Mouse (Mus musculus) bone marrow macrophage, adult 2 months (primary cell): ENCODE measurements around the gene Gm13271. TPM values are rescaled to one million over a fixed set of nuclear protein-coding genes. Genes with fewer than 3 reads are reported as not detected.
"Not testable (repeated sequence)": the region's sequence is repeated elsewhere in the genome, so short reads cannot be mapped to it uniquely, and the experiment has no call there.

Source experiments
- H3K27ac ChIP-seq: 2 replicates; pipeline ENCODE4 v1.5.1; 2012; ENCODE audit warnings: low read depth, low read length; ENCODE audit not compliant: insufficient read depth
- H3K4me1 ChIP-seq: 2 replicates; pipeline ENCODE4 v1.6.1; 2012; ENCODE audit warnings: low read length; ENCODE audit not compliant: control insufficient read depth, insufficient read depth
- H3K4me3 ChIP-seq: 2 replicates; pipeline ENCODE4 v1.5.1; 2012; ENCODE audit warnings: mild to moderate bottlenecking, low read length, moderate library complexity; ENCODE audit not compliant: insufficient read depth
- CTCF ChIP-seq: IDR thresholded peaks from 2 replicates; pipeline ENCODE4 v1.5.1; 2012; ENCODE audit warnings: low read depth, mild to moderate bottlenecking, low read length, moderate library complexity
- POLR2A ChIP-seq: IDR thresholded peaks from 2 replicates; pipeline ENCODE4 v1.6.1; 2012; ENCODE audit warnings: mild to moderate bottlenecking, low read depth, low read length, borderline replicate concordance
- polyA plus RNA-seq: library from polyadenylated mRNA; stranded (reverse); fragments of >200 nt; gene quantifications from 2 replicates; pipeline ENCODE4 v1.2.4, GENCODE M21; 2012; ENCODE audit not compliant: missing spikeins, insufficient read depth, insufficient read length

Gene Gm13271
- not detected in 2 replicates for polyA plus RNA-seq

DNA sequence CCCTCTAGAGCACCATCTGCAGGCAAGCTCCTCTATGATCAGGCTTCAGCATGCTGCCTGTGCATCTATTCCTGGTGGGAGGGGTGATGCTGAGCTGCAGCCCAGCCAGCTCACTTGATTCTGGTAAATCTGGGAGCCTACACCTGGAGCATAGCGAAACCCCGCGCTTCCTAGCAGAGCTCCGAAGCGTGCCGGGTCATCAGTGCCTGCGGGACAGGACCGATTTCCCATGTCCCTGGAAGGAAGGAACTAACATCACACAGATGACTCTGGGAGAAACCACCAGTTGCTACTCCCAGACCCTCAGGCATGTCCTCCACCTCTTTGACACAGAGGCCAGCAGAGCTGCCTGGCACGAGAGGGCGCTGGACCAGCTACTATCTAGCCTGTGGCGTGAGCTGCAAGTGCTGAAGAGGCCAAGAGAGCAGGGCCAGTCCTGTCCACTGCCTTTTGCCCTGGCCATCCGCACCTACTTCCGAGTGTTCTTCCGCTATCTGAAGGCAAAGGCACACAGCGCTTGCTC is at the start of gene Gm13271:
TSS of gene Gm13271 (plus strand) at position 51 of the 523 bp plus-strand sequence.
- H3K4me3 ChIP-seq, H3K27ac ChIP-seq, H3K4me1 ChIP-seq: not testable (repeated sequence)

GRCm38 (mm10) chr4:88705924-88706323 is 48.7 kb upstream of the Gm13271 start:
- TF ChIP-seq POLR2A (no peak), CTCF (no peak)
- peak overlapping the region; percentile 70 for H3K27ac ChIP-seq
- peaks cover 42% of the 10 kb centered on the region for H3K4me1 ChIP-seq
- no peak overlapping the region for H3K4me3 ChIP-seq

- Histone ChIP-seq H3K4me1 (peaks cover 31% of the 10 kb centered on the region), H3K4me3 (no peak overlapping the region), H3K27ac (peak overlapping the region; percentile 91)
- TF ChIP-seq CTCF (no peak), POLR2A (no peak)
Measured at GRCm38 (mm10) chr4:88707128-88707826, 47.4 kb upstream of the Gm13271 start.

DNA sequence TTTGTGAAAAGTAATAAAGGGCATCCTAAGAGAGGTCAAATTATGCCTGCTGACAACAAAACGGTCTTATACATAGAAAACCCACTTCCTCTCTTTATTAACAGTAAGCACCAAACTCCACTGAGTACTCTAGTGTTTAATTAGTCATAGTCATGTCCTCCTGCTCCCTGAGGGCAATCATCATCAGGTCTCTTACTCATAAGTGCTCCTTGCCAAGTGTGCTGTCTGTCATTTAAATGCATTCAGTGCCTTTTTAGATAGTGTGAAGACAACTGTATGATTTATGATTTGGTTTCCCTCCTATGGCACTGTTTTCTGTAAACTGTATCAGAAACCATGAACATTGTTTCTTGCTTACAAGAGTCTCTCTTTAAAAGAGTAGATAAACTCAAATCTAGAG is 40.4 kb upstream of the Gm13271 start:
- peak overlapping the region; percentile 29; the same call in 1 of the 2 replicates for H3K27ac ChIP-seq
- peaks cover 28% of the 10 kb centered on the region for H3K4me1 ChIP-seq
- TF ChIP-seq POLR2A: no peak
- no peak for TF ChIP-seq CTCF
- H3K4me3 ChIP-seq: no peak overlapping the region

DNA sequence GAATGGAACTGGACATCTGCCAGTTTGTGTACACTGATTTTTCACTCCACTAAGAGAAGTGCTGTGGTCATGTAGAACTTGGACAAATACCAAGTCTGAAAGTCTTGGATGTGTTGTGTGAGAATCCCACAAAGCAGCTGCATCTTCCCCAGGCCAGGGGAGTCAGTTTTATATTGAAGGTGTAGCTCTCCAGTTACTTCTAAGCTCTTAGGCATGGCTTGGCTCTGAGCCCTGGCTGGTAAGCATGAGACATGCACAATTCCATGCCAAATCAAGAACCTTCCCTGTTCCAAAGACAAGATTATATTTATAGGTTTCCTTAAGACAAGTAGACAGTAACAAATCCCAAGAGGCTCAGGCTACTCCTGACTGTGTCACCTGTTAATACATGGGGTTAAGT is 39.6 kb upstream of the Gm13271 start:
- TF ChIP-seq POLR2A (no peak), CTCF (no peak)
- H3K4me1 ChIP-seq: peaks cover 29% of the 10 kb centered on the region
- H3K27ac ChIP-seq: peak overlapping the region; percentile 29; the same call in 1 of the 2 replicates
- no peak overlapping the region for H3K4me3 ChIP-seq

DNA sequence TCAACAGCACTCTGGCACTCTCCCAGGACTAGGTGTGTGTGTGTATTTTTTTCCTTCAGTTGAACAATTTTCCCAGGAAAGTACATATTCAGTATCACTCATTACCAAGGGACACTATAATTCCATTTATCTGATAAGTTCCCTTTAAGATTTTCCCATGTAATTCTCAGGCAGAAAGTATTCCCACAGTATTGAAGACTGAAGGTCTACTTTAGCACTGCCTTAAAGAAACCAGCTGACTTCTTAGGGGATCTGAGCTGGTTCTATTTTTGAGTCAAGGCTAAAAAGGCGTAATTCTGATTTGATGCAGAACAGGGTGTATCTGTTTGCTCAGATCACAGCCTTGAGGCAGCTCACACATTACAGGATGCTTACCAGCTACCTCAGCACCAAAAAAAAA is 36.0 kb upstream of the Gm13271 start:
- TF ChIP-seq POLR2A (no peak), CTCF (no peak)
- H3K4me3 ChIP-seq: peak overlapping the region; percentile 51
- H3K4me1 ChIP-seq: peaks cover 28% of the 10 kb centered on the region
- no peak overlapping the region for H3K27ac ChIP-seq

DNA sequence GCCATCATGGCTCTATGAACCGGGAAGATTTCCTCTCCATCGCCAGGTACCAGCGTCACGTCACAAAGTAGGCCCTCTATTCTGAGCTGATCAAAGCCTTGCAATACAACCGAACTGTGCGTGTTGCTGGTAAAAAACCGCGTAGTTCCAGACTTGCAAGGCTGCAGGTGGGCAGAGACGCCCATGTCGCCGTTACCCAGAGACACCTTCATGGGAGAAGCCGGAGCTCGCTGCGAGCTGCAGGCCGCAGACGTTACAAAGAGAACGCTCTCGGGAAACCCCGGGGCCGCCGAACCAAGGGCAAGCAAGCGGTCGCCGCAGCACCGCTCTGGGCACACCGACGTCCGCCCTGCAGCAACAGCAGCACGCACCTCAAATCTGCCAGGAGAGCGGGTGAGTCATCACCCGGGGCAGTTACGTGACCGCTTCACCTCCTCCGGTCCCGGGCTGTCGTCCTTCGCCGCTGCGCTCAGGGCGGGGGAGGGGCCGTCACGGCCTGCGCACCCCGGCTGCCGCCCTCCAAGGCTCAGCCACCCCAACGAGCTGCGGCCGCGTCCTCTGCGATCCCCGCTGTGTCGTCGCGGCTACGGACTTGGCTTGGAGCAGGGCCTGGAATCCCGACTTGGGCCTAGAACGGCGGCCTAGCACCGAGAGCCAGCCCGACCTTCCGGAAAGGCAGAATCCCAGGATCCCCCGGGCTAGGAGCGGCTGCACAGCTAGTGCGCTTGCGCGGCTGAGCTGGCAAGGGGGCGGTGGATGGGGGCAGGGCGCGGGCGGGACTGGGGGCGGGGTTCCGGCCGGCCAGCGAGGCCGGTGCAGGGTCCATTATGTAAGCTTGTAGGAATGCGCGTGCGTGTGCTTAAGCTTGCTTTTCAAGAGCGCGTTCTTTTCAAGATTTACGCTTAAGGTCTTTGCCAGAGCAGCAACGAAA is 32.6 kb upstream of the Gm13271 start, which contains the start of the genes Gm26566 and Klhl9:
TSS of gene Gm26566 (plus strand) at position 15 of the 931 bp plus-strand sequence.
TSS of gene Klhl9 (minus strand) at position 675 of the 931 bp plus-strand sequence.
- peak within 1 kb of the TSS; percentile 86 for H3K4me3 ChIP-seq
- peak within 1 kb of the TSS; percentile 91 for H3K27ac ChIP-seq
- H3K4me1 ChIP-seq: peaks cover 31% of the 10 kb centered on the region
- no peak for TF ChIP-seq POLR2A
- TF ChIP-seq CTCF: no peak

DNA sequence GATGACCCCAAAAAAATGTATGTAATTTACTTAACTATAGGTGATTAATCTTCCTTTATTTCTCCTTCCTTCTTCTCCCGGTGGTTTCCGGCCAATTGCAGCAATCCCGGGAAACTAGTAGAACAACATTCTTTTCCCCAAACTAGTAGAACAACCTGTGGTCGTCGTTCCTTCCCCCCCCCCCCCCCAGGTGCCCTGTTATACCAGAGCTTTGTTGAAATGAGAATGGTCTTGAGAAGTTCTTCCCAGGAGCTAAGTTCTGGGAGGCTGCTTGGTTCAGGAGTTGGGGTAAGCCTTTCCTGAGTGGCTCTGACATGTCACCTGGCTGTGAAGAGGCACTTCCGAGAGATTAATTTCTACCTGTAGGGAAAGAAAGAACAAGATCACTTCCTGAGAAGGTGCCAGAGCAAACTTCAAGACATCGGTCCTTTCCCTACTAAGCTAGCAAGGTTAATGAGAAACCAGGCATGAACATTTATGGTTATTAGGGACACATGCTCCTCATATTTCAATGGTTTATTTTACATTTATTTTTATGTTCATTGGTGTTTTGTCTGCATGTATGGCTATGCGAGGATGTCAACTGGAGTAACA is 31.1 kb upstream of the Gm13271 start:
- Histone ChIP-seq H3K4me3 (no peak overlapping the region), H3K27ac (no peak overlapping the region), H3K4me1 (peaks cover 31% of the 10 kb centered on the region)
- TF ChIP-seq POLR2A: no peak
- no peak for TF ChIP-seq CTCF

GRCm38 (mm10) chr4:88726727-88727126 is 27.9 kb upstream of the Gm13271 start:
- Histone ChIP-seq H3K4me3 (peak overlapping the region; percentile 22), H3K27ac (peak overlapping the region; percentile 83), H3K4me1 (peaks cover 18% of the 10 kb centered on the region)
- TF ChIP-seq CTCF: no peak
- TF ChIP-seq POLR2A: no peak
